Mouse (Mus musculus): ENCODE results near the gene Ighmbp2. TPM values are rescaled to one million over a fixed set of nuclear protein-coding genes. Genes with fewer than 3 reads are reported as not detected.
"Not testable (repeated sequence)": the region's sequence is repeated elsewhere in the genome, so short reads cannot be mapped to it uniquely, and the experiment has no call there.

The Ighmbp2 gene
- total RNA-seq, 4 experiments from 2014 or later = 9.5 to 11.7 (median 9.6) TPM

- no peak for DNase-seq
Observed at GRCm38 (mm10) chr19:3281886-3282285, 931 bp downstream of the Ighmbp2 start.

GRCm38 (mm10) chr19:3275744-3276365, 7.0 kb downstream of the Ighmbp2 start:
- no peak for DNase-seq

GRCm38 (mm10) chr19:3273331-3273730, 9.5 kb downstream of the Ighmbp2 start:
- DNase-seq = no peak

- DNase-seq = no peak
Observed at GRCm38 (mm10) chr19:3271366-3271765, 11.5 kb downstream of the Ighmbp2 start.

- DNase-seq = no peak
Observed at GRCm38 (mm10) chr19:3269803-3270202, 13.0 kb downstream of the Ighmbp2 start.

- no peak for DNase-seq
Observed at GRCm38 (mm10) chr19:3269279-3269678, 13.5 kb downstream of the Ighmbp2 start.

GRCm38 (mm10) chr19:3268218-3268980, 14.4 kb downstream of the Ighmbp2 start:
- DNase-seq = no peak

- DNase-seq = no peak
Observed at GRCm38 (mm10) chr19:3267340-3267739, 15.5 kb downstream of the Ighmbp2 start.

GRCm38 (mm10) chr19:3266676-3267075, 16.1 kb downstream of the Ighmbp2 start:
- no peak for DNase-seq

GRCm38 (mm10) chr19:3266136-3266535, 16.7 kb downstream of the Ighmbp2 start:
- no peak for DNase-seq

- DNase-seq = no peak
Observed at GRCm38 (mm10) chr19:3265180-3265579, 17.6 kb downstream of the Ighmbp2 start.

GRCm38 (mm10) chr19:3264348-3264747, 18.5 kb downstream of the Ighmbp2 start:
- no peak for DNase-seq

GRCm38 (mm10) chr19:3261764-3262525, 20.9 kb downstream of the Ighmbp2 start:
- DNase-seq = no peak

- no peak for DNase-seq
Observed at GRCm38 (mm10) chr19:3261336-3261735, 21.5 kb downstream of the Ighmbp2 start.

- DNase-seq = no peak
Observed at GRCm38 (mm10) chr19:3260591-3260990, 22.2 kb downstream of the Ighmbp2 start.

GRCm38 (mm10) chr19:3260016-3260415, 22.8 kb downstream of the Ighmbp2 start:
- DNase-seq = no peak

- peak; percentile 19 for DNase-seq
Observed at GRCm38 (mm10) chr19:3225261-3225660, 57.6 kb downstream of the Ighmbp2 start.

- not testable (repeated sequence) for DNase-seq
Observed at GRCm38 (mm10) chr19:3214937-3215336, 67.9 kb downstream of the Ighmbp2 start.

Small RNAs within 50 kb of the gene (microRNA-seq; reads per million reads assigned to microRNA genes)
- 0 to 1.1 reads per million in 2 experiments for gene Mir6984

Other genes with a start within 250 kb of the Ighmbp2 start
- gene Mrpl21, start 116 bp downstream of the Ighmbp2 start, total RNA-seq (2022) = 10 to 100 TPM; 57.7 to 66.9 (median 65.7) TPM
- gene Cpt1a, start 39.3 kb upstream of the Ighmbp2 start, total RNA-seq (2022) = 100 to 1,000 TPM; 255 to 425 (median 320) TPM
- gene Tesmin, start 105.8 kb upstream of the Ighmbp2 start, total RNA-seq (2022) = under 1 TPM; 0.23 to 0.91 (median 0.31) TPM
- gene Gal, start 131.5 kb upstream of the Ighmbp2 start, total RNA-seq (2022) = 100 to 1,000 TPM in 1 of 4 experiments, 10 to 100 TPM in 3; 72.9 to 102 (median 81.8) TPM